Mouse (Mus musculus) cerebral cortex, adult 2 months (tissue): ENCODE measurements around the gene Mmp28.

Experiments used
- WGBS: fragments of 180-500 bp; shearing (Covaris S2); methylation state at CpG from one replicate; pipeline ENCODE4 v1.1.7; 2018; 5-methylcytosine and 5-hydroxymethylcytosine counted together

The Mmp28 gene

DNA sequence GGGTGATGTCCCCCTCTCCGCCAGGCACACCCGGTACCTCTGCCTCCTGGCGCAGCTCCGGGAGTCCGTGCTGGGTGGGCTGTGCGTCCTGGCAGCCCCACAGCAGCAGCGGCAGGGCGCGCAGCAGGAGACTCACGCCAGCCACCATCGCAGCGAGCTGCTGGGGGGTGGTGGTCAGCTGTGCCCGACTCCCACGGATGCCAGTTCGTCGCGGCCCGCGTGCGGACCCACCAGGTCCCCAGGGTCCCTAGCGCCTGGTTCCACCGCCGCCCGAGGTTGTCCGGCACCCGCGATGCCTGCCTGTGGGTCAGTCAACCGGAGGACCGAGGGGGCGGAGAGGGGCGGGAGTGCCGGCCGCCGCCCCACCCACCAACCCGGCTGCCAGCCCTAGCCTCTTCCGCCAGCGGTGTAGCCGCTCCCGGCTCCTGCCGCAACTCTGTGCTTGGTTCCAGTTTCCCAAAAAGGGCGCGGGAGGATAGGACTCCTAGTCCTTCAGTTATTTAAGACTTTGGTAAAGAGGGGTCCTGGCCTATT, at the start of gene Mmp28:
TSS of gene Mmp28 (minus strand) at position 361 of the 534 bp plus-strand sequence.
- under 1% methylated on average over 42 of the region's 42 CpGs for whole genome bisulfite sequencing

DNA sequence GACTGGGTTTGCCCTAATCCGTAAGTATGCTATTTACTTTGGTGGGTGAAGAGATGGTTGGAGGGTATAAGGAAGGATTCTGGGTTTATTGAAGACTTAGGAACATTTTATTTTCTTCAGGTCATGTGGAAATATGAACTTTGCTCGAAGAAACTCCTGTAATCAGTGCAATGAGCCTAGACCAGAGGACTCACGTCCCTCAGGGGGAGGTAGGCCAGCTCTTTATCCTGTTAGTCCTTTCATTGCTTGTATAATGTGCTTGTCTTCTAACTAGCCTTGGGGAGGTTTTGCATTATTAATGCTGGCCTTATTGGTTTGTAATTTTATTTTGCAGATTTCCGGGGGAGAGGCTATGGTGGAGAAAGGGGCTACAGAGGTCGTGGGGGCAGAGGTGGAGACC, 41.4 kb upstream of the Mmp28 start:
- 94% methylated on average over 5 of the region's 5 CpGs for WGBS

DNA sequence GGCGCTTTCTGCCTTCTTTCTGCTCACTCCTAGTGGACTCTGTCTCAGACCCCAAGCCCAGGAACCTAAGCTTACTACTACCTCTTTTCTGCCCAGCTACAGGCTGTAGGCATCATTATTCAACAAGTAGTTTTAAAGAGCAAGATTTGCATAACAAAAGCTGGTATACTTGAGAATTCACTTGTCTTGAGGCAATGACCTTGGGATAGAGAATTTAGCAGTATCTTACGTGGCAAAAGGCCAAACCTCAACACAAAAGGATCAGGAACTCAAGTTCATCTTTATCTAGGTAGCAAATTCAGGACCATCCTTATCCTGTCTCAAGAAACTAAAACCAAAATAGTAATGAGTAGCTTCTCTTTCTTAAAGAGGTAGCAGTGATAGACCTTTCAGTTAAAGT, 32.7 kb upstream of the Mmp28 start:
- 68% methylated on average over 2 of the region's 2 CpGs for WGBS

DNA sequence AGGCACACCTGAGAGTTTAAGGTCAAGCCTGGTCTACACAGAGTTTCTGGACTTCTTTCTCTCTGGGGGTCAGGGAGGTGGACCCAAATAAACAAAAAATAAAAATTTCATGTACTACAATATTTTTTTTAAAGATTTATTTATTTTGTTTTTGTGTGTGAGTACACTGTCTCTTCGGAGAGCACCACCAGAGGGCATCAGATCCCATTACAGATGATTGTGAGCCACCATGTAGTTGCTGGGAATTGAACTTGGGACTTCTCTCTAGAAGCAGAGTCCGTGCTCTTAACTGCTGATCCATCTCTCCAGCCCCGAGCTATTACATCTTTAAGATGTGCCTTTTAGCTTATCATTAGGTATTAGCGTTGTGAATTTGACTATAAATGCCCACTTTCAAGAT, 28.6 kb upstream of the Mmp28 start:
- WGBS: 84% methylated on average over 4 of the region's 4 CpGs

DNA sequence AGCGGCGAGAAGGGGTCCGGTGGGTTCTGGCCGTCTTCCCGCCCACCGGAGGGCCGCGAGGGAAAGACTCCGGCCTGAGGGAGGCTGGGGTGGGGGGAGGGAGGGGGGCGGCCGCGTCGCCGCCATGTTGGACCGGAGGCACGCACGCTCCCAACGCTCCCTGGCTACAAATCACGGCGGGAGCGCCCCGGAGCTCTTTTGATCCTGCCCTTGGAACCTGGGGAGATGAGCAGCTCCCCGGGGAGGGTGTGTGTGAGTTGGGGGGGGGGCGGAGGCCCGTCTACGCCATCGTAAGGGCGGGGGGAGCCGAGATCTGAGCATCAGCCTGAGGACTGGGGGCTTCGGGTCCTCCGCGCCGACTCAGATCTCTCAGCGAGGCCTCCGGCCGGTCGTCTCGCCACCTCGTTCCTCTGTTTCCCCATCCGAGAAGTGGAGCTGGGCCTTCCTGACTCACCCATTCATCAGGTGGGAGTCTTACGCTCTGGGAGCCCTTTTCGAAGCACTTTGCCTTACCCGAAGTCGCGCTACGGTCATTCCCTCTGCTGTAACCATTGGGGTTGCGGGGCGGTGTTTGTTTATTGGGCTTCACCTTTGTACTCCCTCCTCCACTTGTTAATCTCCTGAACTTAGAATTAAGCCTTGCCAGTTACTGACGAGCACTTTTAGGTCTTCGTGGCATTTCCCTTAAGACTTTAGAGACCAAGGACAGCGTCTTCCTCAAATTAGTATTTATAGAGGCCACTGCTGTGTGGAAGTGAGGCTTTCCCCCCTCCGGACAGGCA, 10.6 kb upstream of the Mmp28 start:
- under 1% methylated on average over 52 of the region's 52 CpGs for WGBS

DNA sequence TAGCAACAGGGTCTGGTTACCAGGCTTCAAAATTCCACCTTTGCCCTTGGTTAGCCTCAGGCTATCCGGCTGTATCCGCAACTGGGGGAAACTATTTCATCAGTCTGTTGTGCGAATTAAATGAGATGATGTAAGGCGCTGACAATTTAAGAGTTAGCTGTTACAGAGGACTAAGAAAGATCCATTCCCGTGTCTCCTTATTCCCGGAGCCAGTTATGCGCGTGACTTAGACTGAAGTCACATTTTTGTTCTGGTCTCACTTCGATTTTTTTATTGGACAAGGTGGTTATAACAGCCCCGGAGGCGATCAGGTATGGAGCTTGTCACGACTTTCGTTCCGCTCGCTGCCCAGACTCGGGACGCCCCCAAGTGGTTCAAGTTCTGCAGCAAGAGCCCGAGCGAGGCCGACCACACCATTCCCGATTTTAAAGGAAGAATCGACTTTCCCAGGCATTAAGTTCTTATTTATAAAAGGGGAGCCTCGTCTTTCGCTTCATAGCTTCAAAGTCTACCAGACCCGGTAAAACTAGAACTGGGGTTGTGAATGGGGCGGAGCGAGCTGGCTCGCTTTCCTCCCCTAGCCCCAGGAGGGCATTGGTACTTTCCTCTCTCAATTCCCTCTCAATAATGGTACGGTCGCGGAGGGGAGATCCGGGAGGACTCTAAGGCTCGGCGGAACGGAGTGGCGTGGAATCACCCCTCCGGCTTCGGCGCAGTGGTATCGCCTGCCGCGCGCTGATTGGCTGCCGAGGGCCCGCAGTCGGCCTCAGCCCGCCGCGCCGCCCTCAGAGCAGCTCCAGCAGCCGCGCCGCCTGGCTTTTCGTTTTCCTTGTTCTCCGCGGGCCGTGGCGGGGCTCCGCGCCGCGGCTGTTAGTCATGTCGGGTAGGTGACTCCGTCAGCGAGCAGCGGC, 9.7 kb upstream of the Mmp28 start, which contains the start of gene Taf15:
TSS of gene Taf15 (plus strand) at position 763 of the 911 bp plus-strand sequence.
- WGBS: under 1% methylated on average over 66 of the region's 66 CpGs

DNA sequence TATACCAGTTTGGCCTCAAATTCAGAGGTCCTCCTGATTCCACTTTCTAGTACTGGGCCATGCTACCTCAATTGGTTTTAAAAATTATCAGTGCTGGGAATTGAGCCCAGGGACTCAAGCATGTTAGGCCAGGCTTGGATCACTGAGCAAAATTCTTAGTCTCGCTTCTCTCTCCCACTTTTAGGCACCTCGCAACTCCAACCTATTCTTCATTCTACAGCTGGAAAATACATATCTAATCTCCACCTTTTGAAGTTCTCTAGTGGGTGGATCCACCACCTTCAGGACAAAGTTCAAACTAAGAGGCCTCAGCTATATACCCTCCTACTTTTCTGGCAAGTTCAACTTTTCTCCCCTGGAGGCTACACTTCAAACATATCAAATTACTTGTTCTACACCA, 8.9 kb upstream of the Mmp28 start:
- 98% methylated on average over 2 of the region's 2 CpGs for WGBS

DNA sequence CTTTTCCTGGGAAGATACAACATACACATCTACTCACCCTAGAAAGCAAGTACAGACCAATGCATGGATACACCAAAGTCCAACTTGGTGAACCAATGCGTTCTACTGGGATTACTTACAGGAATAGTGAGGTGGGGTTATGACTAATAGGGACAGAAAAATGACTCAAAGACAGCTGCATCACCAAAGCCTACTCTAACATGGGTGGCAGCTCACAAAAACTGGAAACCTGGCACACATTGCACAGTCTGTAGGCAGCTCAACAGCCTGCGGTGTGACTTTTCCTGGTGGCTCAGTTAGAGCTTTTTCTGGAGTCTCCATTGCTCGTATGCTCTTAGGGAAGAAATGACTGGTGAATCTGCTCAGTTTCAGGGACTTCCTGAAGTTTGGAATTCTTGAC, 5.9 kb upstream of the Mmp28 start:
- WGBS: 56% methylated on average over 3 of the region's 3 CpGs

DNA sequence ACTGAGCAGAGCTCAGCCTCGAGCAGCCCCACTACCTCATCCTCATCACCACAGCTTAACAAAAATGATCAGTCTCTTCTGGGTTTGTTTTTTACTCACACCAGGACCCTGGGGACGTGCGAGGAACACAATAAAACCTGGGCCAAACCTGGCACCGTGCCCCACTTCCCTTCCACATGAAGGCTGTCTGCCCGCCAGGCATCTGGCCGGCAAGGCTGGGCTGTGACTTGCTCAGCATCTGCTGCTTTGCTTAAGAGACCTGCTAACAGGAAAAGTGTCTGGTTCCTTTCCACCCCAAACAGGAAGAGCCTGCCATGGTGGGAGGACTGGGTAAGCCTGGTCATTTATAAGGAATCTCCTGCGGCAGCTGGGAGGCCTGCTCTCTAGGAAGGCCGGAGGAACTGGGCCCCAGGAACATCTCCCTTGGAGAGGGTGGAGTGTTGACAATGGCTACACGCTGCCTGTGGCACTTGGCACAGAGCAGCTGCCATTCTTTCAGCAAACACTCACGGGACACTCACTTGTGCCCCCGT, 4.3 kb upstream of the Mmp28 start:
- 42% methylated on average over 11 of the region's 11 CpGs for WGBS

DNA sequence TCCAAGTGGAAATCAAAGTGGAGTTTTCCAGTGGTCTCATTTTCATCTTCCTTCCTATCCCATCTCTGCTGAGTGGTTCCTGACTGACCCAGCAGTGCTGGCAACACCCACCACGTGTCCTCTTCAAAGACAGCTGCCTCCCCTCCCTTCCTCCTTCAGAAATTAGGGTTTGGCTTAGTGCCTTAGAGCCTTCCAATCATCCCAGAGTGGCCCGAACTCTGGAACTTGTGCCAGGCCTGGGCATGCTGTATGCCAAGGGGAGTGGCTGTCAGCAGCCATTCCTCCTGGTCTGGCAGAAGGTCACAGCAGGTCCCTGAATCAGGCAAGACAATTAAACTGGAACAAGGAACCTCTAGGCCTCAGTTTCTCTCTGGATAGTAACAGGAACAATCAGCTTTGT, 3.1 kb upstream of the Mmp28 start:
- WGBS: 50% methylated on average over 2 of the region's 2 CpGs

DNA sequence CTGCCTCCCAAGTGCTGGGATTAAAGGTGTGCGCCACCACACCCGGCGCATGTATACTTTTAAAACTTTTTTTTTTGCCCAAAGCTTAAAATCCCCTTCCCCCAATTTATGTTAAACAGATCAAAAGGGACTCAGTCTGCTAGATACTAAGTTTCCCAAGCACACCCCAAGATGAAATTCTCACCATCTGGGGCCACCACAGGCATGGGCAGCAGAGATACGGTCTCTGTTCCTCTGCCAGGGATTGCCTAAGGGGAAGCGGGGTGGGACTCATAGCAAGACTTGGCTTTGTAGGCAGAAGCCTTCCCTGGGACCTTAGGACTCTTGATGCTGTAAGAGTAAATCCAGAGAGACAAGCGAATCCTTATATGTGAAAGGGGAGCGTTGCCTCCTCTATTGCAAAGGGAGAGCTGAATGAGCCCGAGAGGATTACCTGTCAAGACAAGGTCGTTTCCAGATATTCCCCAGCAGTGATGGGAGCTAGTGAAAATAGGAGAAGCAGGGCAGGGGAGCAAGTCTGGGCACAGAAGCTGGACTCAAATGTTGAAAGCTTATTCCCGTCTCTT, 1.3 kb downstream of the Mmp28 start:
- WGBS: 83% methylated on average over 10 of the region's 10 CpGs

DNA sequence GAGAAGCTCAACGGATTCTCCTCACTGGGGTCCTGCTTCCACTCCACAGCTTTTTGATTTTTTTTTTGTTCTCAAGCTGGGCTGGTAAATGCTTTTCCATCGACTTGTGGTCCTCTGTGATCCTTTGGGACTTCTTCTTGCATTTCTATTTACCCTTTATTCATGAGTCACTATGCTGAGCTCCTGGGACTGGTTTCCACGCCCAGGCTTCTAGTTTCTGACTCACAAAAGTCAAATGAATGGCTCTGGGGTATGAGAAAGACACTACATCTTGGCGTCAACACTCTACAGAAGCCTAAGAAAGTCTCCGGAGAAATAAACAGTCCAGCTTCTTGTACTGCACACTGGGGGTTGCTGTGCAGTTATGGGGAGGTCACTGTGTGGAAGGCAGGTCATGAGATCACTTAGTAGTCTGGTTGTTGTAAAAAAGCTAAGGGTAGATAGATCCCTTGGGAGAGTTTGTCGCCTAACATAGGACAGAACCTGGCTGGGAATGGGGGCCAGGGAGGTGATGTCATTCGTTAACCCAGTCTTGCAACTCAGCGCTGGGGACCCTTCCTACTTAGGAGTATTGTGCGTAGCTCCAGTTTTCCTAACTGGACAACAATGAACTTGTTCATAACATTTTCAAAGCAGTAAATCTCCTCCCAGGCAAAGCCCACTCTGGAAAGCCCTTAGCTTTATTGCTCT, 4.8 kb downstream of the Mmp28 start:
- WGBS: 65% methylated on average over 9 of the region's 9 CpGs

DNA sequence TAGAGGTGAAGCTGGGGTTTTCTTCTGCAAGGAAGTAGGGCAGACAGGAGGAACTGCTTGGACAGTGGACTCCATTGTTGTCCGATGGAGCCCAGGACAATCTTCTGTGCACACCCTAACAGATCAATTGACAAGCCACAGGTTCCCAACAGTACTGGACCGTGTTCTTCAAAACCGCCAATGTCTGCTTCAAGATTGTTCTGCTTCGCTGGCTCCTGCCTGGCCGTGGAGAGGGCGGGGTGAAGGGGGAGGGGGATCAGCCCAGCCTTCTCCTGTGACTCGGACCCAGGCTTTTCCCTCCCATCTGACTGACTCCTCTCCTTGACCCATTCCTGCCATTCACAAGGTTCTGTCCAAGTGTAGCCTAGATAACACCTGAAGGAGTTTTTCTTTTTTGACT, 5.6 kb downstream of the Mmp28 start:
- 65% methylated on average over 7 of the region's 7 CpGs for WGBS

DNA sequence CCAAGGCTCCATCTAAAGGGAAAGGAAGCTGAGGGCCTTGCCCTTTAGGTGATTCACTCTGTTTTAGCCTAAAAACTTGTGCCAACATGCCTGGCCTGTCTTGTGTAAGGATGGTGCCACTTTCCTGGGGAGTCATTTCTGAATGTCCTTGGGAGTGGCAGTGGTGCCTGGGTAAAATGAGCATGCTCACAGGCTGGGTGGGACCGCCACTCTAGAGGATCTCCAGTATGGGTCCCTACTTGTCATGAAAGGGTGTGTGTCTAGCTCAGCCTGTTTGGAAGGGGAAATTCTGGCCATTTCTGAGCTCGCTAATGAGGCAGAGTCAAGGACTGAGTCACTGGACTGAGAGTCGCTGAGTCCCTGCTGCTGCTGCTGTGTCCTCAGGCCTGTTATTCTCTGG, 7.3 kb downstream of the Mmp28 start:
- 83% methylated on average over 3 of the region's 3 CpGs for WGBS

DNA sequence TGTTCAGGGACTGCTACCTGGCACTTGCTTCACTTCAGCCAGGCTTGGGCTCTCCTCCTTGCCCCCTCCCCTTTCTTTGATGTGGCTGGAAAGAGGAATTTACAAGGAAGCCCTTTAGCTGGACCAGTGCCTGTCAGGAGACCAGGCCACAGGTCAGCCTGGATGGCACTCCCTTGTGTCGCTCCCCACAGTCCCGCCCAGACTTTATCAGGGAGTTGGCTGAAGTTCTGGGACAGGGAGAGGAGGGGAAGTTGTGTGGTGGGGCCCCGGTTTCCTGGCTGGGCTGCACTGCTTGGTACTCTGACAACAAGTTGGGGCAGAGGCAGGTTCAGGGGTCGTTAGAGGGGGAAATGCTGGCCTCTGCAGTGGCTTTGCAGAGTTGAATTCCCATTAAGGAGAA, 8.3 kb downstream of the Mmp28 start:
- WGBS: 60% methylated on average over 4 of the region's 4 CpGs

DNA sequence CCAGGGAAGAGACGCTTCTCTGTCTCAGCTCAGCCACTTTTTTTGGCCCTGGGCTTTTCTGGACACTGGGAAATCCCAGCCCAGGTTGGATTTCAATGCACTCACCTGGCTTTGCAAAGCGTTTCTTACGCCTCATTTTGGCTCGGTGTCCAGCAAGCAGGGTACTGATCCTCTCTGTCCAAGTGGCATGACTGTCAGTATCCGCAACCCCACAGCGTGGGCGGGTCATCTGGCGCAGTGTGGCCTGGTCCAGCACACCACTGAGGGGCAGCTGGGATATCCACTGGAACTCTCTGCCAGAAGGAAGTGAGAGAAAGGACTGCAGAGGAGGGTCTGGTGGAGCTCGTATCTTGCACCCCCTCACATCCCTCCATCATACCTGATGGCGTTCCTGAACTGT, 11.6 kb downstream of the Mmp28 start:
- WGBS: 94% methylated on average over 10 of the region's 10 CpGs

DNA sequence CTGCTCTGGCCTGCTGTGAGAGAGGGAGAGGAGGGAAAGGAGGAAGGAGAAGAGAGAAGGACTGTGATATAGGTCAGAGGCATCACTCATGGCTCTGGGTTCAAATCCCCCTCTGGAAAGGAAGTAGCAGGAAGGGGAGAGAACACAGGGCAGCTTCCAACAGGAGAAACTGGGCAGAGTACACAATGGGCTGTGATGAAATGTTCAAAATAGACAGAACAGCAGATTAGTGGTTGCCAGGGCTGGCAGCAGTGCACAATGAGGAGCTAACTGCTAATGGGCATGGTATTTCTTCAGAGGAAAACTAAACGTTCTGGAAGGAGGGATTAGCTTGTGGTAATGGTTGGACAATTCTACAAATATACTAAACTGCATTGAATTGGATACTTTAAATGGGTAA, 12.3 kb downstream of the Mmp28 start:
- 45% methylated on average over 1 of the region's 1 CpGs for WGBS

DNA sequence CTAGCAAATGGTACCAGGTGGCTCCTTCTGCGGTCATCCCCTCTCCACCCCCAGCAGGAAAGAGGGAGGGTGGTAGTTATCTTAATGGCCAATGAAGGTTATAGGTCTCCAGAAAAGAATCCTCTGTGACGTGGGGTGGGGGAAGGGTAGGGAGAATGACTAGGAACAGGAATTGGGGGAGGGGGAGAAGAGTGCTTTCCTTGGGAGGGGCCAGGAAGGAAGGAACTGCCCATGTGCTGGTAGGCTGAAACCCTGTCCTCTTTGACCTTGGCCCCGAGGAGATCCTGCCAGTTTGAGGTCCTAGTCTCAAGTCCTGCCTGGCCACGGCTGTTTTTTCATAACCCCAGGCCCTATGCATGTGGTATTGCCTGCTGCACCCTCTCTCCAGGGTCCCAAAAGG, 13.6 kb downstream of the Mmp28 start:
- WGBS: 78% methylated on average over 4 of the region's 4 CpGs

DNA sequence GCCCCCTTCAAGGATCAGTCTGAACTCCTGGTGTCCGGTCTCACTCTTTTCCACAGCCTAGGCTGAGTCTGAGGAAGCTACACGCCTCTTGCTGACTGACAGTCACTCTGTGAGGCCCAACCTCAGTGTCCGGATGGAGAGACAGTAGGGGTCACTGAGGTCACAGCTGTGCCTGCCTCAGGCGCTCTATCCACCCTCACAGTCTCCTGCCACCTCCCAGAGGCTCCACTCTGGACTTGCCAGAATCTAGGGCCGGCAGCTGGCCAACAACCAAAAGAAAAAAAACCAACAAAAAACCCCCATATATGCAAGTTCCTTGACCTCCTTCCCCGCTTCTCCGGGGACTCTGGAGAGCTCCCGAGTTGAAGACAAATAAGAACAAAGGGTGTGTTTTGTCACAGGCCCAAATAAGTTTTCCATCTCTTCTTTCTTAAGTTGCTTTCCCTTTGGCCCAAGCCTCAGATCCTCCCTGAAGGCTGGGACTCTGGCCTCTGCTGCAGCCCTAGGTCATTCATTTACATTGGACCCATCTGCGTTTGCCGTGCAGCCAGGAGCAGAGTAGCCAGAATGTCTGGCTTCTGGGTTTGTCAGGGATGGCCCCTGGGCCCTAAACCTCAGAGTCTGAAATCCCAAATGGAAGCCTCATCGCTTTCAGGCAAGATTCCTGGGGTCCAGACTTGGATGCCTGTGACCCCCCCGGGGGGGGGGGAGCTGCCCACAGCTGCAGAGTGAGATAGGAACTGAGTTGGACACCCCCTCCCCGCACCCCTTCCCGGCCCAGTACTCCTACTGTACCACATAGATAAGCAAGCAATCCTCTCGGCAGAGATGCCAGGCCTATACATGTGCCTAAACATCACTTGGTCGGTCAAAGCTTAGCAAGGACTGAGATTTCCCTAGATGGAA, 14.6 kb downstream of the Mmp28 start:
- WGBS: 63% methylated on average over 16 of the region's 16 CpGs

DNA sequence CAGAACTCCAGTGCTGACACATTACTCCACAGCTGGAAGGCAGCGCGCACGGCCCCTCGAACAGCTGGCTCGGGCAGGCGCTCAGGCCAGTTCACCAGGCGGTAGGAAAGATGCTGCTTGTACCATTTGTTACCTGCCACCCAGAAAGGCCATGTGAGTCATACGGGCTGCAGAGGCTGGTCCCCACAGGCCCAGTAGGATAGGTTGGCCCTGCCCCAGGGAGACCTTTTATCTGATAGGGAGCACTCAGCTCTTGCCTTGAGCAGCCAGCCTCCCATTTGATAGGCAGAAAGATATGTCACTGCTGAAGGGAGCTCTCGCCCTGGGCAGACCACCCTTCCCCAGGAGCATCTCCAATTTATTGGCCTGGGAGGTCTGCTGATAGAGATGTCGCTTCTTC, 15.3 kb downstream of the Mmp28 start:
- 91% methylated on average over 10 of the region's 10 CpGs for WGBS
